Mouse (Mus musculus) adipocyte (in vitro differentiated cells): ENCODE measurements around the gene Fbxl18.
"Not testable (repeated sequence)": the region's sequence is repeated elsewhere in the genome, so short reads cannot be mapped to it uniquely, and the experiment has no call there.

Source experiments
- DNase-seq: peaks from one replicate; pipeline ENCODE4 v3.0.0-alpha.2; 2016; ENCODE audit warnings: low spot score

The Fbxl18 gene

GRCm38 (mm10) chr5:142871765-142872164 is 23.5 kb downstream of the Fbxl18 start:
- DNase-seq: no peak

- no peak for DNase-seq
Measured at GRCm38 (mm10) chr5:142869463-142869862, 25.8 kb downstream of the Fbxl18 start.

GRCm38 (mm10) chr5:142857763-142858229 is 37.4 kb downstream of the Fbxl18 start:
- DNase-seq: no peak

- DNase-seq: no peak
Measured at GRCm38 (mm10) chr5:142856408-142856807, 38.8 kb downstream of the Fbxl18 start.

- peak; percentile 34 for DNase-seq
Measured at GRCm38 (mm10) chr5:142854877-142855276, 40.3 kb downstream of the Fbxl18 start.

- DNase-seq: no peak
Measured at GRCm38 (mm10) chr5:142853585-142853984, 41.6 kb downstream of the Fbxl18 start.

GRCm38 (mm10) chr5:142851681-142852049 is 43.6 kb downstream of the Fbxl18 start:
- no peak for DNase-seq

GRCm38 (mm10) chr5:142850916-142851680 is 44.1 kb downstream of the Fbxl18 start:
- no peak for DNase-seq

GRCm38 (mm10) chr5:142850476-142850875 is 44.7 kb downstream of the Fbxl18 start:
- no peak for DNase-seq

GRCm38 (mm10) chr5:142848911-142849310 is 46.3 kb downstream of the Fbxl18 start:
- DNase-seq: no peak

- DNase-seq: no peak
Measured at GRCm38 (mm10) chr5:142848149-142848548, 47.1 kb downstream of the Fbxl18 start.

- DNase-seq: no peak
Measured at GRCm38 (mm10) chr5:142844467-142844866, 50.8 kb downstream of the Fbxl18 start.

GRCm38 (mm10) chr5:142842137-142842642 is 53.0 kb downstream of the Fbxl18 start:
- DNase-seq: no peak

GRCm38 (mm10) chr5:142841372-142842136 is 53.7 kb downstream of the Fbxl18 start:
- DNase-seq: peak; percentile 66

GRCm38 (mm10) chr5:142837427-142837826 is 57.8 kb downstream of the Fbxl18 start:
- DNase-seq: not testable (repeated sequence)

- no peak for DNase-seq
Measured at GRCm38 (mm10) chr5:142836891-142837290, 58.3 kb downstream of the Fbxl18 start.

- no peak for DNase-seq
Measured at GRCm38 (mm10) chr5:142833646-142834438, 61.4 kb downstream of the Fbxl18 start.

GRCm38 (mm10) chr5:142826131-142826530 is 69.1 kb downstream of the Fbxl18 start:
- no peak for DNase-seq

GRCm38 (mm10) chr5:142825665-142826064 is 69.6 kb downstream of the Fbxl18 start:
- DNase-seq: no peak

GRCm38 (mm10) chr5:142824091-142824490 is 71.1 kb downstream of the Fbxl18 start:
- DNase-seq: no peak

- DNase-seq: peak; percentile 90
Measured at GRCm38 (mm10) chr5:142823096-142824062, 71.8 kb downstream of the Fbxl18 start.
